Mouse (Mus musculus): ENCODE measurements around the gene Hyal3.
A peak's percentile ranks its signal among the peaks of the same experiment; 100 is the strongest.

Hyal3 gene

DNA sequence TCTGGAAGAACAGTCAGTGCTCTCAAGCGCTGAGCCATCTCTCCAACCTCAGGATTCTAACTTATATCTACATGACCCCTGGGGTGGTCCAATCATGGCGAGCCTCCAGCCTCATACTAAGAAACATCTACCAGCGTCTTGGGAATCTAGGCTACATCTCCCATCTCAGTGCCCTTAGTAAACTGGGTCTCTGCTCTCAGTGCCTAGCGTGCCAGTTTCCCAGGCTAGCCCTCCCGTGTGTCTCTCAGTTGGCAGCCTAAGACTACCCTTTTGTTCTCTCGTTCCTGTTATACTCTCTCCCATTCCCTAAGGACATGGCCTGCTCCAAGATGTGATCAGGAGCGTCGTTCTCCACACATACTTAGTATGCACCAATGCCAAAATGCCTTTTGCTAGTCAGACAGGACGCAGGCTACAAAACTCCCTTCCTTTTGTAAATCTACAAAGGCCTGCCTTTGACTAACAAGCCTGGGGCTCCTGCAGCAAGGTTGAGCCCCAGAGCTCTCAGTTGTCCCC lies 50.8 kb downstream of the Hyal3 start:
- no peak for ATAC-seq (ENCODE audit: insufficient number of reproducible peaks, low FRiP score, low TSS enrichment)

DNA sequence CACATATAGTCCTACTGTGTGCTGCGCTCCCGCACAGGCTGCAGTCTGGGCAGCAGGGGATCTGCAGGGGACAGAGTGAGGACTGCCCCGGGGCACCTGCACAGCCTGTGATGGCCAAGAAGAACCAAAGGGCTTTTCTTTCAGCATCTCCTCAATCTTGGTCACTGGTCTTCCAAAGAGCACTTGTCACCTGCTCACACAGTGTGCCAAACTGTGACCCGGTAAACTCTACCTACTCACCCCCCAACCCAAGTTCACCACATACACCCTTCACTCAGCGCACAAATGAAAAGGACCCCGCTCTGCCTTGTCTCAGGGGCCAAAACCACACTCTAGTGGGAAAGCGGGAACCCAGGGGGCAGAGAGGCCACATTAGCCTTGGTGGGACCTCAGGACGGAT lies 51.2 kb downstream of the Hyal3 start:
- no peak for ATAC-seq (ENCODE audit: insufficient number of reproducible peaks, low FRiP score, low TSS enrichment)

DNA sequence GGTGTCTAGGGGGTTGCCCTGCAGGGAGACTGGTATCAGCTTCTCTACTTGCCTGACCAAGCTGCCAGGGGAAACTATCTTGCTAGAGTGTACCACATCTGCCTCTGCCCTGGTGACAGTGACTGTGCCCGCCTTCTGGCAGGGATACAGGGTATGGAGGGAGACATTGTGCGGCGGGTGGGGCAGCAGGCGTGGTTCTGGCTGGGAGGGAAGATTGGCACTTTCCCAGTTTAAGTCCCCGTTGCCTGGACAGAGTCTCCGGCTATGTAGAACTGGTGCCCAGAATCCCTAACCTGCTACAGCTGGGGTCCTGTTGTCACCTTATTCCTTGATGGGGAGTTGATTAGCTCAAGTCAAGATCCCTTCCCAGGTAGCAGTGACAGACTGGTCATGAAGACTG lies 51.9 kb downstream of the Hyal3 start:
- no peak for ATAC-seq (ENCODE audit: insufficient number of reproducible peaks, low FRiP score, low TSS enrichment)

DNA sequence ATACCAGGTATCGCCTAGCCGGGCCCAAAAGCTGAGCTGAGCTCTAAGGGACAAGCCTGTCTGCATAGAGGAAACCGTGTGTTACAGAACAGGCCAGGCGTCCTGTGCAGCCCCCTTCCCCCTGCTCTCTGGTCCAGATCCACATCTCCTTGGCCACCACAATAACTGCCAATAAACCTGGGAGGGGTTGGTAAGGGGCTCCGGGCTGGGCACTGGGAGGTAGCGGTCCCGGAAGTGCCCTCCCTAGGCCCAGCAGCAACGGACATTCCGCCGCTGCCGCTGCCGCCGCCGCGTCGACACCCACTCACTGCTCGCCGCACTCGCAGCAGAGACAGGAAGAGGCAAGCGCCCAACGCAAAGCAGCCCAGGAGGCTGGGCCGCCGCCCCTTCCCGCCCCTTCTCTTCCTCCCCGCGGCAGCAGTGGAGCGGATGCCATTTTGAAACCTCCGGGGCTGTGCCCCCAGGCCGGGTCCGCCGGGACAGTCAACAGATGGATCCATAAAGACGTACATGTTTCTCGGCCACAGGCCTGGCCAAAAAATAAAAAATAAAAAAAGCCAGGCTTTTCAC lies 52.6 kb downstream of the Hyal3 start:
- ATAC-seq (ENCODE audit: insufficient number of reproducible peaks, low FRiP score, low TSS enrichment), result no peak

DNA sequence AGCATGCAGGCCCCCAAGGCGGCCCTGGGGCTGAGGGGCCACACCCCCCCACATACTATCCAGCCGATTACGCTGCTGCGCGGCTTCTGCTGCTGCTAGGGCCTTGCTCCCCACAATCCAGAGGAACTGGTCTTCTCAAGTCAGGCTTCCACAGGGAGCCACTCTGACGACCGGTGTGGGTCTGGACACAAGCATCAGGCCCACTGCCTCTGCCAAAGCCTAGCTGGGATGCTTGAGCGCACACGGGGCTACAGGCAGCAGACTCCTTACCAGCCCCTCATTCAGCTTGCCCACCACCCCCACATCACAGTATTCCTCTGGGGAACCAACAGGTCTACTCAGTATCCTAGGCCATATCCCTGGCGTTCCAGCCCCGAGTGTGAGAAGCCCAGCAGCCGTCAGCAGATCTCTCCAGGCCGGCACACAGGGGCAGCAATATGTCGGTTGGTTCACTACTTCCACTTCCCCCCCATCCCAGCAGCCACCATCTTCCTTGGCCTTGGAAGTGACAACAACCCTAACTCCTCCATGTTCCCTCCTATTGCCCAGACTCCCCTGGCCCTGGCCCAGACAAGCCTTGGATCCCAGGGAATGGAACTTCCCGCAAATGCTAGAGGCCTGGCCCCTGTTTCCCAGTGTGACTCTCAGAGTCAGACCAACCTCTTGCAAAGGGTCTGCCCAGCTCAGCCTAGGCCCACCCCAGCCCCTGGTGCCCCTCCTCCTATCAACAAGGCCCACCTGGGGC lies 53.2 kb downstream of the Hyal3 start:
- ATAC-seq (ENCODE audit: insufficient number of reproducible peaks, low FRiP score, low TSS enrichment), result no peak

DNA sequence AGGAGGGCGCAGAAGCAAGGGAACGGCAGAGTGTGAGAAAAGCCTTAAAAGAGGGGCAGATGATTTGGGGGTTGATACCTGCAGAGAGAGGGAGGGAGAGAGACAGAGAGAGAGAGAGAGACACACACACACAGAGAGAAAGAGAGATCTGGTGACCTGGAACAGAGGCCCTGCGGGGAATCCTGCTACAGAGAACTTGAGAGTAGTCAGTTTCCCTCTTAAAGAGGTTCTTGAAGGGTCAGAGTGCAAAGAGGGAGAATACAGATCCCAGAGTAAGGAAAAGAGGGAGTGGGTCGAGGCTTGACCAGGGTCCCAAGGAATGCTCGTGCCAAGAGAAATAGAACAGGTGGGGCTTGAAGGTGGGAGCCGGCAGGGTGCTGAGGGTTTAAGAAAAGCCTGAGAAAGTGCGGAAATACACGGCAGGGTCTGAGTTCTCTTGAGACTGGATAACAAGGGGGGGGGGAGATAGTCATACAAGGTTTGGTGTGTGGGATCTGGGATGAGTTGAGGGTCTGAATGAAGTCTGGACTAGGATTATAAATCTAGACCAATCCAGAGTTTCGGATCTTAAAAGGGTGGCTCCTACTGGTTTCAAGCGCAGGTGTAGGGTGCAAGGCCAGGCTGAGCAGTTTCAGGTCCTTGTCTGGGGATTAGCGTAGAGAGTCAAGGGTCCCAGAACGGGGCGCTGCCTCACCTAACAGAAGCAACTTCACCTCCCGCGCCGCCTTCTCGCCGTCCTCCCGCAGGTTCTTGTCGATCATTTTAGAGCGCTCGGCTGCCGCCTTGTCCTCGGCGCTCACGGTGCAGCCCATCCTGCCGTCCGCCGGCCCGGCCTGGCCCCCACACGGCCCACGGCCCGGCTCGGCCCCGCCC lies 54.0 kb downstream of the Hyal3 start:
- no peak for ATAC-seq (ENCODE audit: insufficient number of reproducible peaks, low FRiP score, low TSS enrichment)

DNA sequence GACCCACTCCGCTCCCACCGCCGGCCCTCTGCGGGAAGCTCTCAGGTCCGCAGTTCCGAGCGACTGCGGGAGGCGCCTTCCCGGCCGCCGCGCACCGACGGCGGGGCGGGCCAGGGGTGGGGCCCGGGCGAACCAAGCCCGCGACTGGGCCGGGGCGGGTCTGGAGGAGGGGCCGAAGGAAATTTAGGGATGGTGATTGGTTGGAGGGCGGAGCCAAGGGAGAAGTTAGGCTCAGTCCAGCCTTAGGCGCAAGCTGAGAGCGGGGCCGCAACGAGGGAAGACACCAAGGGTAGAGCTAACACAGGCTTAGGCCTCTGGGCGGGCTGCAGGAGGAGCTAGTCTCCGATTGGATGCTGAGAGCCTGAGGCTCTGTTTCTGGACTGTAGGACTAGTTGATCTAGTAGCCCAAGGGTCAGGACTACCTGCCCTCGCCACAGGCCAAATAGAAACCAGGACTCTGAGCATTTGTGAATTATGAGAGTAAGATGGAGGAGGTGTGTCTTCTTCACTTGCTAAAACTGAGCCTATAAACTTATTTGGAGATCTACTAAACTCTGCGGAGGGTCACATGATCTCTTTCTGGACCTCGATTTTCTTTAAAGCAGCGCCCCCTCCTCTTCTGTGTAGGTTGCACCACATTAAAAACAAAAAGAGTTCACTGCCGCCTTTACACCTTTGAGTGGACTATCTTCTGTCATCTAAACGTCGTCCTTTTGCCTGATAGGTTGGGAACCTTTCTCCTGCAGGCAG lies 54.8 kb downstream of the Hyal3 start, which contains the start of gene Gnai2:
Gnai2 (minus strand) TSS at position 89 of the 750 bp plus-strand sequence.
- peak; percentile 92 for ATAC-seq (ENCODE audit: insufficient number of reproducible peaks, low FRiP score, low TSS enrichment)
